21 mouse cellular contexts compared by ENCODE assay signal in the genomic region with DNA sequence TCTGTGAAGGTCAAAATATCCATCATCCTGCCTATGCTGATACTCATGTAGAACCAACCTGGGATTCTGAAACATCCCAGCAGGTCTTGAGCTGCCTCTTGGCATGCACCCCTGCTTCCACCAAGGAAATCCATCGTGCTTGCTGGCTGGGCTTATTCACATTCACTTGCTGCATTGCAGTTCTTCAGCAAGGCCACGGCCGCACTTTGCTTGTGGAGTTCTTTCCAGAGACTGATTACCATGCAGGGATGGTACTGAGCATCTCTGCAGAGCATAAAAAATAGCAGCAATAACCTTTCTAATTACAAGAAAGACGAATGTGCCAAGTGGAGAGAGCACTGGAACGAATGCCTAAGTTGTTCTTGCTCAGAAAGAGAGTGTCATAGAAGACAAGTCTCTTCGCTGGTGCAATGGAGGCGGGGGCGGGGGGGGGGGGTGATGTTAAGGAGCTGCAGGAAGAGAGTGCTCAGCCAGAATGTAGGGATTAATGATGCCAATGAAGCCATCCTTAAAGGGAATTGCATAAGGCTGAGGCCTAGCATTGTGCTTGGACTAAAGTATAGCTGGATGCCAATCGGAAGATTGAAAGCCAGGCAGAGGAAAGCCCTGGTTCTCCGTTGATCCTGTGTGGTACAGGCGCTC.
A peak's percentile ranks its signal among the peaks of the same experiment; 100 is the strongest.
DNase-seq lines count a peak whose midpoint lies in the region; ATAC-seq and TF ChIP-seq lines count a peak whose summit lies in the region.
"Had no signal": no experiment of that assay in that cellular context is flagged by ENCODE, and none has a peak within 500 bp of the region (broad histone marks: within the 10 kb centered on the region; RNA-seq: fewer than 3 reads in every experiment).

No protein-coding gene starts in this region.

- H3K4me3 ChIP-seq in midbrain, postnatal 0 days (ENCODE audit: low read depth, low read length): no peak overlapping the region
- no peak overlapping the region for H3K4me3 ChIP-seq in midbrain, embryonic 13.5 days (replicated peaks)
- H3K4me3 ChIP-seq in limb, embryonic 10.5 days: no peak overlapping the region
- H3K4me3 ChIP-seq in forebrain, embryonic 14.5 days (ENCODE audit: low read depth, low read length): no peak overlapping the region
- H3K4me3 ChIP-seq: forebrain, embryonic 15.5 days; heart, adult 2 months; heart, embryonic 13.5 days; limb, embryonic 15.5 days had no signal

- no peaks in the 10 kb centered on the region for H3K27me3 ChIP-seq in midbrain, postnatal 0 days (ENCODE audit: insufficient read depth, low read length)
- no peaks in the 10 kb centered on the region for H3K27me3 ChIP-seq in midbrain, embryonic 13.5 days
- H3K27me3 ChIP-seq in limb, embryonic 10.5 days (ENCODE audit: low read depth, poor library complexity, severe bottlenecking): no peaks in the 10 kb centered on the region
- H3K27me3 ChIP-seq in forebrain, embryonic 14.5 days (replicated peaks; ENCODE audit: control insufficient read depth, insufficient read depth, low read length): no peaks in the 10 kb centered on the region
- H3K27me3 ChIP-seq: forebrain, embryonic 15.5 days; heart, embryonic 13.5 days; limb, embryonic 15.5 days had no signal

- H3K27ac ChIP-seq in midbrain, postnatal 0 days (ENCODE audit: low read depth, low read length): no peak overlapping the region; the same call in 1 of the 2 replicates
- no peak overlapping the region for H3K27ac ChIP-seq in midbrain, embryonic 13.5 days
- H3K27ac ChIP-seq in limb, embryonic 10.5 days: no peak overlapping the region
- H3K27ac ChIP-seq in forebrain, embryonic 14.5 days (ENCODE audit: low read depth, low read length): no peak overlapping the region
- H3K27ac ChIP-seq: forebrain, embryonic 15.5 days; heart, adult 2 months; heart, embryonic 13.5 days; limb, embryonic 15.5 days; liver, embryonic 14.5 days had no signal

- H3K9me3 ChIP-seq in midbrain, postnatal 0 days (ENCODE audit: low read length): no peaks in the 10 kb centered on the region
- no peaks in the 10 kb centered on the region for H3K9me3 ChIP-seq in midbrain, embryonic 13.5 days
- no peaks in the 10 kb centered on the region for H3K9me3 ChIP-seq in limb, embryonic 10.5 days (replicated peaks)
- H3K9me3 ChIP-seq in forebrain, embryonic 14.5 days (replicated peaks; ENCODE audit: control insufficient read depth, low read length): no peaks in the 10 kb centered on the region
- H3K9me3 ChIP-seq: forebrain, embryonic 15.5 days; heart, embryonic 13.5 days; limb, embryonic 15.5 days had no signal

- peak; percentile 5 to 11 for DNase-seq in frontal cortex, postnatal 36 days (ENCODE audit: low spot score in 2 of 2)
- peak; percentile 52 for DNase-seq in midbrain, postnatal 0 days (ENCODE audit: low spot score)
- peak; percentile 29 to 52 for DNase-seq in cerebellum, postnatal 10 days
- DNase-seq in limb, embryonic 10.5 days (ENCODE audit: low spot score): peak; percentile 29
- no peak for DNase-seq in forebrain, embryonic 14.5 days (ENCODE audit: low spot score)
- DNase-seq: embryo, embryonic 11 days; gastrocnemius, postnatal 25 days; heart, adult 2 months; heart, postnatal 14 days; kidney, adult 18-20 months; kidney, postnatal 4 days; lung, postnatal 4 days; right cerebral cortex, postnatal 14 days; spleen, adult 18-20 months had no signal

- H3K4me1 ChIP-seq in midbrain, postnatal 0 days (ENCODE audit: insufficient read depth, low read length): no peaks in the 10 kb centered on the region
- no peaks in the 10 kb centered on the region for H3K4me1 ChIP-seq in midbrain, embryonic 13.5 days (replicated peaks)
- H3K4me1 ChIP-seq in limb, embryonic 10.5 days: no peaks in the 10 kb centered on the region
- no peaks in the 10 kb centered on the region for H3K4me1 ChIP-seq in forebrain, embryonic 14.5 days (ENCODE audit: control insufficient read depth, insufficient read depth, low read length)
- H3K4me1 ChIP-seq: forebrain, embryonic 15.5 days; heart, embryonic 13.5 days; limb, embryonic 15.5 days had no signal

- TF ChIP-seq CTCF in midbrain, postnatal 0 days (IDR thresholded peaks at IDR 0.05): no peak

- no peaks in the 10 kb centered on the region for H3K36me3 ChIP-seq in midbrain, postnatal 0 days (ENCODE audit: insufficient read depth, low read length)
- H3K36me3 ChIP-seq in midbrain, embryonic 13.5 days: no peaks in the 10 kb centered on the region
- no peaks in the 10 kb centered on the region for H3K36me3 ChIP-seq in limb, embryonic 10.5 days
- no peaks in the 10 kb centered on the region for H3K36me3 ChIP-seq in forebrain, embryonic 14.5 days (ENCODE audit: control insufficient read depth, insufficient read depth, low read length)
- H3K36me3 ChIP-seq: forebrain, embryonic 15.5 days; heart, embryonic 13.5 days; limb, embryonic 15.5 days had no signal

- H3K9ac ChIP-seq in midbrain, postnatal 0 days (replicated peaks; ENCODE audit: low read length, poor library complexity, severe bottlenecking): no peak overlapping the region
- H3K9ac ChIP-seq in midbrain, embryonic 13.5 days (replicated peaks): no peak overlapping the region
- no peak overlapping the region for H3K9ac ChIP-seq in forebrain, embryonic 14.5 days (ENCODE audit: low read length)
- H3K9ac ChIP-seq: forebrain, embryonic 15.5 days; heart, embryonic 13.5 days; limb, embryonic 15.5 days; liver, embryonic 14.5 days had no signal

- no peak overlapping the region for H3K4me2 ChIP-seq in midbrain, postnatal 0 days (ENCODE audit: low read depth, low read length, poor library complexity, severe bottlenecking)
- no peak overlapping the region for H3K4me2 ChIP-seq in midbrain, embryonic 13.5 days (replicated peaks)
- no peak overlapping the region for H3K4me2 ChIP-seq in forebrain, embryonic 14.5 days (ENCODE audit: low read length)
- H3K4me2 ChIP-seq: forebrain, embryonic 15.5 days; heart, embryonic 13.5 days; limb, embryonic 15.5 days had no signal

- WGBS in midbrain, postnatal 0 days: 74% methylated on average over 11 of the region's 11 CpGs
- WGBS in midbrain, embryonic 13.5 days: 80% methylated on average over 11 of the region's 11 CpGs
- WGBS in limb, embryonic 10.5 days: 89% methylated on average over 11 of the region's 11 CpGs
- 80% methylated on average over 11 of the region's 11 CpGs for WGBS in forebrain, embryonic 14.5 days

- no peak for ATAC-seq in frontal cortex, adult (ENCODE audit: low TSS enrichment)
- no peak for ATAC-seq in midbrain, postnatal 0 days (ENCODE audit: low FRiP score)
- no peak for ATAC-seq in midbrain, embryonic 13.5 days
- ATAC-seq in granulocyte monocyte progenitor cell, adult 5-6 weeks (replicated peaks; ENCODE audit: poor library complexity, severe bottlenecking): no peak
- no peak for ATAC-seq in forebrain, embryonic 14.5 days
- ATAC-seq: forebrain, embryonic 15.5 days had no signal
